Mouse (Mus musculus) brain, embryonic 14.5 days (tissue): ENCODE measurements around the gene Cnot11. TPM values are rescaled to one million over a fixed set of nuclear protein-coding genes. Genes with fewer than 3 reads are reported as not detected.

Experiments
- DNase-seq: peaks from one replicate; pipeline ENCODE4 v3.0.0-alpha.2; 2011; ENCODE audit warnings: low read depth
- CTCF ChIP-seq: fragments of 200-500 bp; IDR thresholded peaks from 2 replicates; pipeline ENCODE4 v1.5.1; 2012; ENCODE audit warnings: inconsistent platforms, mild to moderate bottlenecking, moderate library complexity, borderline replicate concordance; ENCODE audit not compliant: insufficient read depth, insufficient read length; ENCODE audit errors: extremely low read depth
- POLR2A ChIP-seq: fragments of 200-500 bp; IDR thresholded peaks from 2 replicates; pipeline ENCODE4 v1.6.1; 2012; ENCODE audit warnings: mild to moderate bottlenecking, inconsistent platforms, borderline replicate concordance; ENCODE audit not compliant: poor library complexity, insufficient read depth, insufficient read length, severe bottlenecking; ENCODE audit errors: extremely low read depth
- polyA plus RNA-seq: library from polyadenylated mRNA; depleted of rRNA; stranded (reverse); fragments of >200 nt; gene quantifications from 2 replicates; pipeline ENCODE4 v1.2.3, GENCODE M21; 2012

Cnot11 gene
- polyA plus RNA-seq, 1 experiment: 23.5 TPM

GRCm38 (mm10) chr1:39521326-39521725 lies 13.5 kb upstream of the Cnot11 start:
- no peak for DNase-seq
- TF ChIP-seq POLR2A: no peak
- no peak for TF ChIP-seq CTCF

GRCm38 (mm10) chr1:39522519-39522918 lies 12.3 kb upstream of the Cnot11 start:
- no peak for TF ChIP-seq POLR2A
- peak; percentile 65 for TF ChIP-seq CTCF
- peak; percentile 60 for DNase-seq

- TF ChIP-seq POLR2A (no peak), CTCF (no peak)
These were observed 9.0 kb upstream of the Cnot11 start for GRCm38 (mm10) chr1:39525763-39526162.

GRCm38 (mm10) chr1:39526371-39527167 lies 8.2 kb upstream of the Cnot11 start:
- DNase-seq: no peak
- no peak for TF ChIP-seq POLR2A

More at GRCm38 (mm10) chr1:39525763-39526162, 9.0 kb upstream of the Cnot11 start:
- no peak for DNase-seq

DNA sequence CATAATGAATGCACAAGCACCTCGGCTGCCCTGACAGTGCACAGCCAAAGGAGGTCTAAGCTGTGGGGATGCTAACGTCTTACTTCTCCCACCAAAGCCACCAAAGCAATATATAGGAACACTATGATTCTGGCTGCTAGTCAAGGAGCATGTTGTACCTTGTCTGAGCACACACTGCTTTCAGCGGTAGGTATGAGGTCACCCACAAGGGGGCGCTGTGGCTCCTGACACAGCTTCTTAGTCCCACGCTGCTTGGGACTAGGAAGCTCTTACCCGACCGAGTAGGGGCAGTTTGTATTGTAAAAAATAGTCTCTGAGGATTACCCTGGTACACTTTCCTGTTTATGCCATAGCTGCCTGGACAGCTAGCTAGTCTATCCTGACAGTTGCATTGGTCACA lies 7.4 kb upstream of the Cnot11 start:
- peak; percentile 75 for DNase-seq
- TF ChIP-seq POLR2A (no peak), CTCF (peak; percentile 82)

GRCm38 (mm10) chr1:39528319-39528718 lies 6.5 kb upstream of the Cnot11 start:
- TF ChIP-seq CTCF (no peak), POLR2A (no peak)
- DNase-seq: no peak

- DNase-seq: peak; percentile 79
These were observed 4.4 kb upstream of the Cnot11 start for GRCm38 (mm10) chr1:39530258-39530943.

GRCm38 (mm10) chr1:39531036-39531435 lies 3.8 kb upstream of the Cnot11 start:
- TF ChIP-seq CTCF (no peak), POLR2A (no peak)
- DNase-seq: no peak

More at GRCm38 (mm10) chr1:39530258-39530943, 4.4 kb upstream of the Cnot11 start:
- TF ChIP-seq POLR2A (no peak), CTCF (peak; percentile 77; the same call in 1 of the 2 replicates)

- TF ChIP-seq CTCF: no peak
- DNase-seq: no peak
These were observed 875 bp upstream of the Cnot11 start for GRCm38 (mm10) chr1:39533917-39534316.

DNA sequence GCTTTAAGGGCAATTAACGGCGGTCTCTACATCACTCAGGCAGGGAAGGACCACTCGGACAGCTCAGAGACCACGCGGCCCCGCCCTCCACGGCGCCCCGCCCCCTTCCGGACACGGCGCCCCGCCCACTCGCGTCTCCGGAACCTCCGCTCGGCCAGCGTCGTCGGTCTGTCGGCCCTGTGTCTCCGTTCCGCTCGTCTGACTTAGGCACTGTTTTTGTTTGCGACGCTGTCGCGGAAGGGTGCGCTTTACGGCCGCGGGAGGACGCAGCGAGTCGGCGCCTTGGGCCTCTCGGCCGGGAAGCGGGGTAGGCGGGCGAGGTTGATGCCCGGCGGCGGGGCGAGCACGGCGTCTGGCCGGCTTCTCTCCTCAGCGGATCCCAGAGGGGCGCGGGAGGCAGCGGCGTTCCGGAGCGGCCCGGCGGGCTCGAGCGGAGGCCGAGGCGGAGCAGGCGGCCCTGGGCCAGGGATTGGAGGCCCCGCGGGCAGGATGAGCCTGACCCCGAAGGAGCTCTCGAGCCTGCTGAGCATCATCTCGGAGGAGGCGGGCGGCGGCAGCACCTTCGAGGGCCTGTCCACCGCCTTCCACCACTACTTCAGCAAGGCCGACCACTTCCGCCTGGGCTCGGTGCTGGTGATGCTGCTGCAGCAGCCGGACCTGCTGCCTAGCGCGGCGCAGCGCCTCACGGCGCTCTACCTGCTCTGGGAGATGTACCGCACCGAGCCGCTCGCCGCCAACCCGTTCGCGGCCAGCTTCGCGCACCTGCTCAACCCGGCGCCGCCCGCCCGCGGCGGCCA lies 921 bp downstream of the Cnot11 start:
- peak; percentile 99 for DNase-seq

DNA sequence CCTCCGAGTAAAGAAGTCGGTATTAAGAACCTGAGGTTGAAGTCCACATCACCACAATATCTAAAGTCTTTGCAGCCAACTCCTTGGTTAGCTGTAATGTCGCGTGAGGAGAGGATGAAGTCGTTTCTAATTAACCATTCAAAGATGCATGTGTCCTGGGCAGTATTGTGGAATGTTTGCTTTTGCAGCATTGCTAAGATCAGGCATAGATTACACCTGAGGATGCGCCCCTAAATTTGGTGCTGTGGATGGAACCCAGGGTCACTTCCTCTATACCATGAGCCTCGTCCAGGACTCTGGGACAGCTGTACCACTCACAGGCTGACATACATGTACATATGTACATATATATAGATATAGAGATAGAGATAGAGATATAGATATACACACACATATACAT lies 1.9 kb downstream of the Cnot11 start:
- no peak for DNase-seq
- TF ChIP-seq CTCF: no peak
- no peak for TF ChIP-seq POLR2A

More for the DNA sequence above, 921 bp downstream of the Cnot11 start:
- TF ChIP-seq POLR2A: peak; percentile 95
- no peak for TF ChIP-seq CTCF
